Mouse (Mus musculus) stomach, embryonic 14.5 days (tissue): ENCODE data around the gene Tsc22d3. TPM values are rescaled to one million over a fixed set of nuclear protein-coding genes. Genes with fewer than 3 reads are reported as not detected.

Experiments
- ATAC-seq: fragments of 200-750 bp; cut with Nextera tagmentation; 2 replicates; pipeline ENCODE4 v1.8.0; 2017; ENCODE audit warnings: low read depth, moderate TSS enrichment; ENCODE audit not compliant: insufficient number of reproducible peaks, insufficient read depth, low FRiP score
- H3K27ac ChIP-seq: fragments of 300-500 bp; sonication (generic); 2 replicates; pipeline ENCODE4 v1.5.1; 2014; ENCODE audit warnings: mild to moderate bottlenecking, low read length, moderate library complexity, mixed read lengths
- H3K27me3 ChIP-seq: fragments of 300-500 bp; sonication (generic); 2 replicates; pipeline ENCODE4 v1.6.1; 2014; ENCODE audit warnings: low read length, control low read depth, mixed read lengths; ENCODE audit not compliant: control insufficient read depth, insufficient read depth
- H3K36me3 ChIP-seq: fragments of 300-500 bp; sonication (generic); 2 replicates; pipeline ENCODE4 v1.6.1; 2014; ENCODE audit warnings: mild to moderate bottlenecking, control low read depth, low read length, moderate library complexity, mixed read lengths; ENCODE audit not compliant: control insufficient read depth, insufficient read depth
- H3K4me1 ChIP-seq: fragments of 300-500 bp; sonication (generic); 2 replicates; pipeline ENCODE4 v1.6.1; 2014; ENCODE audit warnings: low read length, control low read depth, mixed read lengths; ENCODE audit not compliant: control insufficient read depth, insufficient read depth
- H3K4me2 ChIP-seq: fragments of 300-500 bp; sonication (generic); replicated peaks from 2 replicates; pipeline ENCODE4 v1.6.1; 2014; ENCODE audit warnings: low read depth, low read length, control low read depth
- H3K4me3 ChIP-seq: fragments of 300-500 bp; sonication (generic); 2 replicates; pipeline ENCODE4 v1.5.1; 2014; ENCODE audit warnings: low read depth, low read length, control low read depth
- H3K9ac ChIP-seq: fragments of 300-500 bp; sonication (generic); replicated peaks from 2 replicates; pipeline ENCODE4 v1.6.1; 2014; ENCODE audit warnings: low read depth, mild to moderate bottlenecking, control low read depth, low read length, moderate library complexity, mixed read lengths
- H3K9me3 ChIP-seq: fragments of 300-500 bp; sonication (generic); 2 replicates; pipeline ENCODE4 v1.6.1; 2016; ENCODE audit warnings: low read depth, low read length, control low read depth; ENCODE audit not compliant: control insufficient read depth
- WGBS: fragments of 180-500 bp; shearing (Covaris S2); extraction: QIAGEN DNeasy Blood & Tissue Kit; methylation state at CpG from one replicate; pipeline ENCODE4 v1.1.7; 2014; 5-methylcytosine and 5-hydroxymethylcytosine counted together
- polyA plus RNA-seq: library from polyadenylated mRNA; unstranded; fragments of >200 nt; fragmentation: Nextera tagmentation; extraction: Ambion mirVana; gene quantifications from 2 replicates; pipeline ENCODE4 v1.2.1, GENCODE M21; 2014

Gene Tsc22d3
- polyA plus RNA-seq, 1 experiment from 2014 or later: 77.9 TPM

DNA sequence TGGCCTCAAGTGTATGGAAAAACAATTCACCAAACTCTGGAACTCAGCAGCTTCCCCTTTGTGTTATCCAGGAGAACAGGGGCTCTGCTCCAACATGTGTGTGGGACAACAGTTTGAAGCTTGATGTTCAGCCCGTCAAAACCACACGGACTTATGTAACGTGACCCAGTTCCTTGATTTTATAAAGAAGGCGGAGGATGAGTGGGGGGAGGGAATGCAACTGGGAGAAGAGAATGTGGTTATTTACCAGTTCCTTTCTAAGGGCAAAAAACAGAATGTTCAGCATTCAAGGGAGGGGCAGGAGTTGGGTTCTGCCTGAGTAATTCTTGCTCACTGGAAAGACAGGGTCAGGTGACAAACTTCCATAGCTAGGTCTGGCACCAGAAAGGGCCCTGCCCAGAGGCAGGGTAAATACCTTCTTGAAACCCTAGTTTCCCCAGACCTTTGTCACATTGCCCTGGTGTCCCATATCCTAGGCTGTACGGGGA is 71.3 kb downstream of the Tsc22d3 start:
- Histone ChIP-seq H3K4me3 (no peak overlapping the region), H3K36me3 (no peaks in the 10 kb centered on the region), H3K9ac (no peak overlapping the region), H3K4me1 (no peaks in the 10 kb centered on the region), H3K27me3 (no peaks in the 10 kb centered on the region), H3K9me3 (no peaks in the 10 kb centered on the region), H3K27ac (no peak overlapping the region), H3K4me2 (no peak overlapping the region)
- WGBS: 75% methylated on average over 5 of the region's 5 CpGs
- no peak for ATAC-seq

DNA sequence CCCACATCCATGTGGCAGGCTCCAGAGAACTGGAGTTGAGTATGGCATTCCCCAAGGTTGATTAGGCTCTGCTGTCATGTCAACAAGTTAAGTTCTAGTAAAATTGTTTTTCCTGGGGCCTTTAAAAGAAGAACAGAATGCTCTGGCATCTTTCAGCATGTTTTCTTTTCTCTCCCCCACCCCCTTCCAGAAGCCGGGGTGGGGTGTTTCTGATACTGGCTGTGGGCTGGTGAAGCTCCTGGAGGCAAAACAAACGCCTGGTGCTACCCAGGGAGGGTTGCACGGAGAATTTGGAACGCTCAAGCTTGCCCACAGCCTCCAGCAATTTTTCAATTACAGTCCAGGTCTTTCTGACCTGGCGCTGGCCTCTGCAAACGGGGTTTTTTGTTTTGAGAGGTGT is 73.2 kb downstream of the Tsc22d3 start:
- no peak overlapping the region for H3K27ac ChIP-seq
- no peak overlapping the region for H3K4me2 ChIP-seq
- H3K36me3 ChIP-seq: no peaks in the 10 kb centered on the region
- ATAC-seq: no peak
- WGBS: 53% methylated on average over 6 of the region's 6 CpGs
- no peaks in the 10 kb centered on the region for H3K4me1 ChIP-seq
- H3K4me3 ChIP-seq: no peak overlapping the region
- no peak overlapping the region for H3K9ac ChIP-seq
- H3K27me3 ChIP-seq: no peaks in the 10 kb centered on the region
- H3K9me3 ChIP-seq: no peaks in the 10 kb centered on the region

DNA sequence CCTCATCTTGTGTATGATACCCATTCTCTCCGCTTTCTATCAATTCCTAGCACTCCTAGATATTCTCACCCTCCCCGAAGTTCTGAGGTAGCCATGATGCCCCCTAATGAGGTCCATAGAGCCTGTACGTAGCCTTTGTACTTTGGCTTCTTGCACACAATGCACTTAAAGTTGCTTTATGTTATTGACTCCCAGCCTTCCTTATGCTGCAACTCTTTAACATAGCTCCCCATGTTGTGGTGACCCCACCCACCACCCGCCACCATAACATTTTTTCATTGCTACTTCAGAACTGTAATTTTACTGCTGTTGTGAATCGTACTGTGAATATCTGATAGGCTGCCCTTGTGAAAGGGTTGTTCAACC is 74.2 kb downstream of the Tsc22d3 start:
- WGBS: 88% methylated on average over 5 of the region's 5 CpGs

DNA sequence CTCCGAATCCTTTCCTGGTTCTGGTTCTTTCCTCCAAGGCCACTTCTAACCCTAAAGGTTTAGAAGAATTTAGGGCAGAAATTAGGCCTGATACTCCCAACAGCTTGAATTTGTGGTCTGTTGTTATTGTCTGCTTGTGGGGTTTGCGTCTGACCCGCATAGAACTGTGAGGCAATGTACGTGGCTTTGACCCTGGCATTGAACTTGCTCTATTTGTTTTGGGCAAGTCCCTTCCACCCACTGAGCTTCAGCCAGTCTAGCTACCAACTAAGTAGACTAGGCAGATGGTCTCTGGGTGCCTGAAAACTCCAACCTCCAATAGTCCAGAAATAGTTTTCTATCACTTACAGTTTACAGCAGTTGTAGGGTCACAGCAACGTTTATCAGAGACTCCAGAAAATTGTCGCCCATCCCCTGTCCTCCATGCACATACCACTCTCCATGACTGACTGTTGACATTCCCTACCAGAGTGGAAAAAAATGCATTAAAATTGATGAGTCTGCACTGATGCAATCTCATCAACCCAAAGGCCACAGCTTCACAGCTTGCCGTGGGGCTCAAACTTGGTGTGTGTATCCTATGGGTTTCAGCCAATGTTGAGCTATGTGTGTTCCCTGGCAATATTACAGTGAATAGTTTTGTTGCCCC is 74.7 kb downstream of the Tsc22d3 start:
- no peak overlapping the region for H3K9ac ChIP-seq
- H3K9me3 ChIP-seq: no peaks in the 10 kb centered on the region
- no peak for ATAC-seq
- WGBS: 82% methylated on average over 7 of the region's 7 CpGs
- no peak overlapping the region for H3K4me3 ChIP-seq
- no peaks in the 10 kb centered on the region for H3K36me3 ChIP-seq
- H3K4me2 ChIP-seq: no peak overlapping the region
- no peaks in the 10 kb centered on the region for H3K4me1 ChIP-seq
- H3K27ac ChIP-seq: no peak overlapping the region
- H3K27me3 ChIP-seq: no peaks in the 10 kb centered on the region

More for the DNA sequence above, 74.2 kb downstream of the Tsc22d3 start:
- no peak overlapping the region for H3K27ac ChIP-seq
- no peak overlapping the region for H3K4me3 ChIP-seq
- no peaks in the 10 kb centered on the region for H3K4me1 ChIP-seq
- H3K36me3 ChIP-seq: no peaks in the 10 kb centered on the region
- H3K27me3 ChIP-seq: no peaks in the 10 kb centered on the region
- ATAC-seq: no peak
- H3K9ac ChIP-seq: no peak overlapping the region
- H3K4me2 ChIP-seq: no peak overlapping the region
- H3K9me3 ChIP-seq: no peaks in the 10 kb centered on the region

DNA sequence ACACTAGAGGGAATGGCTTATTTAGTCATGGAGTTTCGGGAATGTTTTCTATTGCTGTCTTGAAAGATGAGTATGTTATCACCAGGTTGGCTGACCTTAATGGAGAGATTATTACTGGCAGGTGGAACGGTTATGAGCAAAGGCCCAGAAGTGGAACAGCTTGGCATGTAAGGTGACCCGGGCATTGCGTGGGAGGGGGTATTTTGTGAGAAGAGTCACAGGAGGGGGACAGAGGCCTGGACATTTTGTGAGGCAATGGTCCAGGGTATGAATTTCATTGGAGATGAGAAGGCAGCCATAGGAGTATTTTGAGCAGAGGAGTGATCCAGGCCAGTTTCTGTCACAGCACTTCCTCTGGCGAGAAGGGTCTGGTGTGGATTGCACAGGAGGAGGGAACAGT is 76.2 kb downstream of the Tsc22d3 start:
- Histone ChIP-seq H3K4me2 (no peak overlapping the region), H3K9me3 (no peaks in the 10 kb centered on the region), H3K4me1 (no peaks in the 10 kb centered on the region), H3K27ac (no peak overlapping the region), H3K4me3 (no peak overlapping the region), H3K9ac (no peak overlapping the region), H3K27me3 (no peaks in the 10 kb centered on the region), H3K36me3 (no peaks in the 10 kb centered on the region)
- WGBS: 87% methylated on average over 5 of the region's 5 CpGs
- no peak for ATAC-seq

DNA sequence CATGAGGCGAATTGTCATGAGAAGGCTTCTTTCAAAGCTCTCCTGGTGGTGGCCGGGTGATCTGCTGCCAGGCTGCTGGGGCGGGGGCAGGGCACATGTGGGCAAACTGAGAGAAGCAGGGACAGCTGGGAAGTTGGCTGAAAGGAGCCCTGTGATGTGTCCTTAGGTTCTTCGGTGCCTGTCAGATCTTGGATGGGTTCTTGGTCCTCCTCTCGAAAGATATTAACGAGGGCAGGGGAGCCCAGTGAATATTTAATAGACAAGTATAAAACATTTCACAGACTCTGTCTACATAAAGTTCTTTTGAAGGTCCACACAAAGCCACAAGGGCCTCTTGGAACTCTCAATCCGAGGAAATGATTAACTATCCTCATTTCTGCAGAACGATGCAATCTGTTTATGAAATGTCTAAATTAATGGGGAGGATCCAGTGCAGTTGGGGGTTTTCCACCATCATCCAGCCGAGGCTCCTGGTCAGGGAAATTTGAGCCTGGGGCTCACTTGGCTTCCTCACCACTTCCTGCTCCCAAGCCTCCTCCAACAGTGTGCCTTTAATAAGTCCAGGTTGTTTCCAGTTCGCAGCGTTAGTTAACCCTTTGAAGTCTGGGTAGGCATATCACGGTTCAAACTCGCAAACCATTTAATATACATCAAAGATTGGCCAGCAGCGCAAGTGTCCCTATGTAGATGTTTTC is 78.2 kb downstream of the Tsc22d3 start:
- no peak overlapping the region for H3K27ac ChIP-seq
- no peaks in the 10 kb centered on the region for H3K4me1 ChIP-seq
- WGBS: 49% methylated on average over 14 of the region's 14 CpGs
- H3K4me3 ChIP-seq: no peak overlapping the region
- H3K9me3 ChIP-seq: no peaks in the 10 kb centered on the region
- H3K9ac ChIP-seq: no peak overlapping the region
- no peak overlapping the region for H3K4me2 ChIP-seq
- H3K36me3 ChIP-seq: no peaks in the 10 kb centered on the region
- ATAC-seq: no peak
- no peaks in the 10 kb centered on the region for H3K27me3 ChIP-seq

DNA sequence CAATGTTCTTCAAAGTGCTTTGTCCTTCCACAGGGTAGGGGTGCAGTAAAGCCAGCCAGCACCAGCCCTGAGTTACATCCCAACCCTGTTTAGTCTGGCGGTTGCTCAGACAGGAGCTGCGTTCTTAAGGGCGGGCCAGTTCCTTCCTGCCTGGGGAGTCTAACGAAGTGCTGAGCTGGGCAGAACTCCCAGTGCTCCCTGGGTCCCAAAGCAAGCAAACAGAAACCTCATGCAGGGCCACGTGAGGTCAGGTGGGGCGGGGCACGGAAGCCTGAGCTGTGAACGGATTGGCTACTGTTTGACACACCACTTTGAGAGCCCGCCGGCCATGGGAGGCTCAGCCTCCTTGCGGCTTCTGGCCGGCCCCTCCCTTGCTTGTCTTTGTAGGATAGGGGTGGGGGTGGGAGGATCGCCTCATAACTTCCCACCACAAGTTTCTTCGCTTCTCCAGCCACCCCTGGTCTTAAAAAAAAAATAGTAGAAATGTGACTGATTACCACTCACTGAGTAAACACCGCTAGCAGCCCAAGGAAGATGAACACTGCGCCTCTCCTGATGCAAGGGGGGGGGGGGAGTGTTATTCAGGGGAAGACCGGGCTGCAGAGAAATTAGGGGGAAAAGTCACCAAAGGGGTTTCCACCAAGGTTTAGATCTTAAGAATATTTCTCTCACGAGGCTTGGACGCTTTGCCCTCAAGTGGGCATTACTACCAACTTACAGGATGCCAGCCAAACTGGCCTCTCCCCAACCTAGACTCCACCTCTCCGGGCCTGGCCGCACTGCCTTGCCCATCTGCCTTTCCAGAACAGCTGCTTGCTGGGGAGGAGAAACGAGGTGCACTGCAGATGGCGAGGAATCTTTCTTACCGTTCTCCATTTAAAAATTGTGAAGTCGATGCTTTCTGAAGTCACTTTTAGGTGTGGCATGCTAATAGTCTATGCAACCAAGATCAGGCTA is 80.0 kb downstream of the Tsc22d3 start:
- H3K4me3 ChIP-seq: no peak overlapping the region
- no peaks in the 10 kb centered on the region for H3K9me3 ChIP-seq
- peak overlapping the region; percentile 21 for H3K4me2 ChIP-seq
- WGBS: 29% methylated on average over 25 of the region's 25 CpGs
- no peaks in the 10 kb centered on the region for H3K4me1 ChIP-seq
- H3K27me3 ChIP-seq: no peaks in the 10 kb centered on the region
- H3K9ac ChIP-seq: no peak overlapping the region
- H3K36me3 ChIP-seq: no peaks in the 10 kb centered on the region
- peak; percentile 96 for ATAC-seq
- H3K27ac ChIP-seq: peak overlapping the region; percentile 48; the same call in 1 of the 2 replicates

DNA sequence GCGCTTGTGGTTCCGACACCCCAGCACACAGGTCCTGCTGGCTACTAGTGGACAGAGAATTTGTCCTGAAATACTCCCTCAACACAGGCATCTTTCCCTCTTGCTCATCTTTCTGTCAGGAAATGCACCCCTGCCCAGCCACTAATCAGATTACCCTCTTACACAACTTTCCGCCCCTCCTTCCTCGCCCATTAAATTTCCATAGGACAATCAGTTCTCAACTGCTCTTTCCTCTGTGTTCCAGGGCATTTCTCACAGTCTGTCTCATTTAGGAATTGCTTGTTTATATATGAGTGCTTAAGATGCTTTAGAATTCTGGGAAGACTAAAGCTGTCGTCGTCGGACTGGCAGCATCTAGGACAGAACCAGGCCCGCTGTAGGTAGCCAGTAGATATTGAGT is 82.1 kb downstream of the Tsc22d3 start:
- no peak overlapping the region for H3K4me3 ChIP-seq
- H3K27me3 ChIP-seq: no peaks in the 10 kb centered on the region
- H3K27ac ChIP-seq: no peak overlapping the region

More for the DNA sequence above, 82.1 kb downstream of the Tsc22d3 start:
- no peak overlapping the region for H3K4me2 ChIP-seq
- 87% methylated on average over 8 of the region's 8 CpGs for WGBS
- H3K9me3 ChIP-seq: no peaks in the 10 kb centered on the region
- ATAC-seq: no peak
- H3K9ac ChIP-seq: no peak overlapping the region
- H3K4me1 ChIP-seq: no peaks in the 10 kb centered on the region
- H3K36me3 ChIP-seq: no peaks in the 10 kb centered on the region
